Mouse (Mus musculus): ENCODE measurements around the gene Olfr850. TPM values are rescaled to one million over a fixed set of nuclear protein-coding genes. Genes with fewer than 3 reads are reported as not detected.

Gene Olfr850
- not detected for total RNA-seq (2021)
- long read RNA-seq, experiment 1, result 0 reads
- long read RNA-seq, experiment 2, result 0 reads

DNA sequence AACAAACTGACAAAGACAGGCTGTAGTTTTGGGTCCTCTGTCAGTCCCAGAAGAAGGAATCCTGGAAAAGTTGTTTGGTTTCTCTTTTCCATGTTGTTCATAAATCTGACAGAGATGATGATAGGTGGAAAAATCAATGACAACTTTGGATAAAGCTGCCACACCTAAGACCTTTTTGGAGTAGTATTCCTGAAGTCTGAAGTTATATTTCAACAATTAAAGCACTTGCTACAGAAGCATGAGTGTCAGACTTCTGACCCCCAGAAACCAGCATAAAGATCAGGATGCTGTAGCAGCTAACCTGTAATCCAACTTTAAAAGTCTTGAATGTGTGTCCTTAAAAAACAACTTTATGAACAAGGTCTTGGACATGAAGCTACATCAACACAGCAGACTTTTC is at the start of gene Olfr850:
Olfr850 (minus strand) TSS at position 101 of the 400 bp plus-strand sequence.
- no peak for DNase-seq

DNA sequence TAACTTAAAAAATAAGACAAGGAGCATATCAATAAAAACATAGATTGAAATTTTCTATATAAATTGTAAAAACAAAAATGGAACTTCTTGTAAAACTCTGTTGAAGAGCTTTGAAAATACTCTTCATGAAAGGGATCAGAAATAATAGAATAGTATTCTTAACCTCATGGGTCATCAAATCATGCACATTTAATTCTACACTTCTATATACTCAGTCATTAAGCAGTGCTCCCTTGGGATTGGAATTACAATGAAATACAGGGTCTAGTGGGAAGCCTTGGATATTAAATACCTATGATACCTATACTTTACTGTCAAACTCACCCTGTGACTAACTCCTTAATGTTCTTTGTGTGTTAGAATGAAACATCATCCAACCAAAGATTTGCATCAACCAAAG is 14.9 kb upstream of the Olfr850 start, which contains the start of gene Olfr851:
Olfr851 (plus strand) TSS at position 301 of the 400 bp plus-strand sequence.
- no peak for DNase-seq

- DNase-seq, result no peak
Measured at GRCm38 (mm10) chr9:19439966-19440365, 38.1 kb downstream of the Olfr850 start, which contains the start of gene Olfr849. Gene Olfr849 (plus strand): TSS chr9:19440266.

Other genes with a start within 250 kb of the Olfr850 start
- not detected for gene Olfr843, start 226.3 kb downstream of the Olfr850 start, total RNA-seq (2021)
- not detected for gene Olfr844, start 161.9 kb downstream of the Olfr850 start, total RNA-seq (2021)
- not detected for gene Olfr845, start 141.8 kb downstream of the Olfr850 start, total RNA-seq (2021)
- gene Olfr846, start 114.2 kb downstream of the Olfr850 start, total RNA-seq (2021), result not detected
- gene Olfr847, start 99.6 kb downstream of the Olfr850 start, total RNA-seq (2021), result not detected
- gene Olfr849, start 38.0 kb downstream of the Olfr850 start, total RNA-seq (2021), result not detected
- not detected for gene Olfr851, start 15.0 kb upstream of the Olfr850 start, total RNA-seq (2021)
- not detected for gene Olfr853, start 62.8 kb upstream of the Olfr850 start, total RNA-seq (2021)
- gene Olfr854, start 89.1 kb upstream of the Olfr850 start, total RNA-seq (2021), result not detected
- gene Olfr855, start 104.4 kb upstream of the Olfr850 start, total RNA-seq (2021), result not detected
- gene Zfp317, start 143.9 kb upstream of the Olfr850 start, total RNA-seq (2021), result 10 to 100 TPM in 1 of 2 experiments, 1 to 10 TPM in 1; 9.9 to 11.1 TPM
- not detected for gene Olfr857, start 231.2 kb upstream of the Olfr850 start, total RNA-seq (2021)